Mouse (Mus musculus): ENCODE results near the gene Runx1.

DNA sequence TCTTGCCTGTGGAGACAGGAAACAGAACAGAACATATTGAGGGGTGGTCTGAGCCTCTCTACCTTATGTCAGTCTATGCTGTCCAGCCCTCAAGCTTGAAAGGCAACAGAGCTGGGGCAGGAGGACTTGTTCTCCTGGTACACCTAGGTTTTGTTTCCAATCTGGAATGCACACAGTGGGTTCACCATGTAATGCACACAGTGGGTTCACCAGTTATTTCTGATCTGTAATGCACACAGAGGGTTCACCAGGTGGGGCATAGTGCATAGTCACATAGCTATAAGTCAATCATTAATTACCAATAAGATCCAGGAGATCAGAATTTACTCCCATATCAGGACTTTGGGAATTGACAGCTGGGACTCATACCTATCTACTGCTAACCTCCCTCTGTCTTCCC lies 157.1 kb downstream of the Runx1 start:
- TF ChIP-seq MYOD1 (IDR thresholded peaks at IDR 0.05; ENCODE audit: control insufficient read depth in 1 of 3, insufficient read length in 2 of 3, low read depth in 2 of 3) (no peak), POLR2A (IDR thresholded peaks at IDR 0.05; ENCODE audit: insufficient read length, low read depth) (no peak), USF1 (IDR thresholded peaks at IDR 0.05; ENCODE audit: low read depth) (no peak)

Data from myocyte (in vitro differentiated cells).